Mouse (Mus musculus) C2C12 (cell line): ENCODE data around the gene Trip11.

Source experiments
- CEBPB ChIP-seq: IDR thresholded peaks from one replicate; pipeline ENCODE4 v1.6.1; 2011; ENCODE audit warnings: low read depth, mild to moderate bottlenecking, control low read depth, moderate library complexity
- CTCF ChIP-seq: IDR thresholded peaks from one replicate; pipeline ENCODE4 v1.5.1; 2011; ENCODE audit not compliant: control insufficient read depth, insufficient read depth, insufficient read length
- MAX ChIP-seq: IDR thresholded peaks from one replicate; pipeline ENCODE4 v1.6.1; 2011; ENCODE audit warnings: mild to moderate bottlenecking, control low read depth
- MYOD1 ChIP-seq: IDR thresholded peaks from one replicate; pipeline ENCODE4 v1.6.1; 2011; ENCODE audit warnings: low read depth; ENCODE audit not compliant: control insufficient read depth, insufficient read length
- MYOG ChIP-seq: IDR thresholded peaks from one replicate; pipeline ENCODE4 v1.6.1; 2011; ENCODE audit not compliant: control insufficient read depth, insufficient read length; ENCODE audit errors: extremely low read depth
- USF1 ChIP-seq: IDR thresholded peaks from one replicate; pipeline ENCODE4 v1.6.1; 2011; ENCODE audit warnings: low read depth, mild to moderate bottlenecking, control low read depth, moderate library complexity

- no peak for TF ChIP-seq CTCF
- no peak for TF ChIP-seq USF1
- TF ChIP-seq MYOD1, result no peak
- TF ChIP-seq MYOG, result no peak
- TF ChIP-seq MAX, result no peak
- TF ChIP-seq CEBPB, result peak; percentile 33
Measured at GRCm38 (mm10) chr12:101851846-101852564, 61.1 kb downstream of the Trip11 start.
